Mouse (Mus musculus) E14TG2a.4 (cell line): Measurements from ENCODE around the gene Itpr1.

ENCODE experiments used
- CTCF ChIP-seq: conservative IDR thresholded peaks from 2 replicates; pipeline ENCODE4 v1.5.1; 2014; ENCODE audit warnings: low read length
- POU5F1 ChIP-seq: IDR thresholded peaks from 2 replicates; pipeline ENCODE4 v1.6.1; 2014; ENCODE audit warnings: low read length, borderline replicate concordance

- TF ChIP-seq CTCF (no peak), POU5F1 (no peak)
These were observed at the start of gene Itpr1 for GRCm38 (mm10) chr6:108212881-108213295.
